Mouse (Mus musculus) gastrocnemius, adult 8-10 months (tissue): ENCODE measurements around the gene Trmt10b. TPM values are rescaled to one million over a fixed set of nuclear protein-coding genes. Genes with fewer than 3 reads are reported as not detected.

Experiments
- DNase-seq, 2 experiments: peaks; one replicate each; pipeline ENCODE4 v3.0.0; 2022; ENCODE audit warnings: low spot score in 2 of 2
- total RNA-seq, 4 experiments: library from RNA; stranded (reverse); gene quantifications; 2 replicates each; pipeline ENCODE4 v1.2.4; 2022

Gene Trmt10b
- total RNA-seq: 1 to 10 TPM; 4.5 to 7.3 (median 4.6) TPM

DNA sequence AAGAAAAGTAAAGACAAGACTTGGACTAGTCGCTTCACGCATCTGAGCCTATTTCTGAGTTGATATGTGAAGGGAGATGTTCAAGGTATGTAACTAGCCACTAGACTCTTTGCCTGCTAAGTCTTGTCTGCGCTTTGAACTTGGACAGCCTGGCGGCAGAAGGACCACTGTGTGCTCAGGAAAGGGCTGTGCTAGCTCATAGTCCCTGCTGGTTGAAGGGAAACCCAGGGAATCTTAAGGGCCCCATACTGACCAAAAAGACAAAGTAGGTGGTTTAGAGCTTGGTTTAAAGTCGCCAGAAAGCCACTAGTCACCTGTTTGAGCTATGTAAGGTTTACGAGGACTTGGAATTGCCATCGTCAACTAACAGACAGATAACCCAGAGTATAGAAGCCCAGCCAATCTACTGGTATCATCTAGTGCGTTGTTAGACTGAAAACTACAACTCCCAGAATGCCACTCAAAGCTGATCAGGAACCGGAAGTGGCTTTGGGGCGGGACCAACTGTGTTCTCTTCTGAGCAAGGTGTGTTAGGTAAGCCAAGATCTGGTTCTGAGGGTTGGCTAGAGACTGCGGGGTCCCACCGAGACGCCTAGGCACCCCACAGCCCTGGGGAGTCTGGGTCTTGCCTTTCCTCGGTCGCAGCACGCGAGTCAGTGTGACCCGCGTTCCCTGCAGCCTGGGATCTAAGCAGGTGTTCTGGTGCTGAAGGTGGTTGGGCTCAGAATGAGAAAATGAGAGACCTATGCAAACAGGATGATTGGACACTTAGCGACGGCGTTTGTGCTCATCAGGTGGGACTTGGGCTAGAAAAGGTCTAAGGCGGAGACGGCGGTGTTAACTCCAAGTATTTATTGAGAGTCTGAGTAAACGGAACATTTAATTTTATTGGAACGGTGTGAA is at the start of gene Trmt10b:
Gene Trmt10b (plus strand): TSS at position 466 of the 903 bp plus-strand sequence.
- peak; percentile 45 to 57 for DNase-seq

DNA sequence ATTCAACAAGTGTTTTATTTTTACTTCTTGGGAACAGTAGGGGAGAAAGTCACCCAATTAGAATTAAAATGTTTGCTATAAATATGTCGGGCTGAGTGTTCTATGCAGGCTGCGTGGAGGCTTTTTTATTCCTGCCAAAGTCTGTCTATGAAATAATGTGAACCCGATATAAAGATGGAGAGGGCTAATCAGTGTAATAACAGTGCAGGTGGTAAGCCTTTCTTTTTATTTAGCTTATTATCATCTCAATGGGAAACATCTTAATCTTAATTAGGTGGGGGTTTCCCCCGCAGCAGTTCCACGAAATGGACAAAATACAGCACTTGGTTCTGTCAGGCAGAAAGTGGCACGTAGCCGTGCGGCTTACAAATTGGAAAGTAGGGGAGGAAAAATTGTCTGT is 45.7 kb upstream of the Trmt10b start:
- DNase-seq: no peak

DNA sequence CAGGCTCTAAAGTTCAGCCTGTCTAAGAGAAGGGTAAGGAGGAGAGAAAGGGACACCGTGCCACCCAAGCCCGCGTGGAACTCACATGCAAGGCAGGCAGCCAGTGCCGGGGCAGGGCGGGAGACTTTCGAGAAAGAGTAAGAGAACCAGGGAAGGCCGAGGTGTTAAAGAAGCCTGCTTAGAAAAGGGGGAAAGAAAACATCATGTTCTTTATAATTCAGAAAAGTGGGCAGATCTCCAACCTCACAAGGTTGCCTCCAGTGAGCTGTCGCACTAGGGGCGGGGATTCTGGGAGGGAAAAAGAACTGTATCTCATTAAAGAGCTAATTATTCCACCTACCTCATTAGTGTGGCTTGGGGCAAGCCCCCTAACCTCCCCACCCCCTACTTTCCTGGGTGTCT is 44.1 kb upstream of the Trmt10b start:
- DNase-seq: no peak

DNA sequence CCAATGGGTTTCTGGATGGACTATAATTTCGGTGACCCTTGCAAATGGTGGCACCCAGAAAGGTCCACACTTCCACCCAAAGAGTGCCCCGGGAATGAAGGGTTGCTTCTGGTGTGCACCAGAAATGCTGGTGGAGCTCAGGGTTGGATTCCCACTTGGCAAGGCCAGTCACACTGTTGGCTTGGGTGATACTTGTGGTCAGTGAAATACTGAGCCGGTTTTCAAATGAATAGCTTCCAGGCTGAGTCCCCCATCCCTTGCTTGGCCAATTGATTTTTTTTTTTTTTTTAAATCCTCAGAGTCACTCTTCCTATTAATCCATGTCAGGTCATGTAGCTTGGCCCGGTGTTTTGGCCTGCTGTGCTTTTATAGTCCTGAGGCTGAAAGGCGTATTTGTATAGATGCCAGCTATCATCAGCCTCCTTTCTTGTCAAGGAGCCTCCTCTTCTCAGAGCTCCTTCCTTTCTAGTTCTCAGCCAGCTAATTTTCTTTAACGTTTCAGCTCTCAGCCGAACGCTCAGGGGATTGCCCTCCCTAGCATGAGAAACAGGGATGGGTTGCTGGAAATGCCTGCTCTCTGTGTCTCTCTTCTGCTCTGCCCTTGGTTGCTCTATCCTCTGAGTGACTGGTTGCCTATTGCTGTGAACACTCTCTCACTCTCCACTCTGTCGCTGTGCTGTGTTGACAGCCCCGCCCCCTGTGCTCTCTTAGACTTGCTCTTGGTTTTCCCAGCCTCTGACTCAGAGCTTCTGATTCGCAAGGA is 42.9 kb upstream of the Trmt10b start:
- DNase-seq: no peak

DNA sequence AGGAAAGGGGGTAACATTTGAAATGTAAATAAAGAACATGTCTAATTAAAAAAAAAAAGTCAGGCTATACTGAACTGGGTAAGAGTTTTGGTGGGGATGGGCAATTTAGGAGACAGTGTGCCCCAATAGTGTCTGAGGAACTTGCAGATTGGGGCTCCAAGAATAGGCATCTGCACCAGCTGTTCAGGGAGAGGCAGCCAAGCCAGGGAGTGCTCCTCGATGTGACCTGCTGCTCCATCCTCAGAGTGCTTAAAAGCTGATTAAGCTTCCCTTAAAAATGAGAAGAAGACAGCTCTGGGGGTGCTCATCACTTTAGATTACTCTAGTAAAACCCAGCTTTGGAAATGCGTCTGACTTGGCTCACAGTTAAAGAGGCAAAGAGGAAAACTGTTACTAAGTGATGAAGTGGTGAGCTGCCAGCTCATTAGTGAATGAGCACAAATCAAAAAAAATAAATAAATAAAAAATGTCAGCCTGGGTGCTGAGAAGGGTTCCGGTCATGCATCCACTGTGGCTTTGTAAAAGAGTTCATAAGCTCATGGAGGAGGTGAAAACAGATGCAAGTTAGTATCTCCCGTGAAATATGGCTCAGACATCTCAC is 37.6 kb upstream of the Trmt10b start:
- DNase-seq: no peak

DNA sequence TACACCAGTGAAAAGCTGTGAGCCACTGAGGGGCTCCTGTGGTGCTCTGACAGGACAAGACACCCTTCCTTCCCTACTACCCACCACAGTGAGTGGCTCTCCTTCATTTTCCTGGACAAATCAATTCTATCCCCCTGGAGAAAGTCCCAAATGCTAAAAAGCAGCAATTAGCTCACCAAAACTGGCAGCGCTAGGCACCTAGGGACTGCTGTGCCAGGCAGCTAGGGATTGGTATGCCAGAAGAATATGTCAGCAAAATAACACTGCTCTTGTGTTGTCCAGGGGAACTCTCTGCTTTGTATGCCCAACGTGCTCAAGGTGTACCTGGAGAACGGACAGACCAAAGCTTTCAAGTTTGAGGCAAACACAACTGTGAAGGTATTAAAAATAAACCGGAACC is 35.4 kb upstream of the Trmt10b start:
- no peak for DNase-seq

DNA sequence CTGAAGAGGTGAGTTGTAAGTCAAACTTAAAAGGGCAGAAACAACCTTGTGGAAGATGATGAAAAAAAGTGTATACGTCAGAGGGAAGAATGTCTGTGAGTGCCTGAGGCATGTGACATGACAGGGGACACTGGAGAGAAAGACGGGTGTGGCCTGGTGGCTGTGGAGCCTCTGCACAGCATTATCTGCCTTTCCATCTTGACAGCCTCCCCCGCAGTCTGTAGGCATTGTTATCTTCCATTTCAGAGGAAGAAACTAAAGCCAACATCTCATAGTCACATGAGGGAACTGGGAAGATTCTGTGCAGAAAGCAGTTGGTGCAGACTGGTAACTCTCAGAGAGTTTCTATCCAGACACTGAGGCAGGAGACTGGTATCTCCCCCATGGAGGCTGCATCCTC is 29.0 kb upstream of the Trmt10b start:
- DNase-seq: no peak

DNA sequence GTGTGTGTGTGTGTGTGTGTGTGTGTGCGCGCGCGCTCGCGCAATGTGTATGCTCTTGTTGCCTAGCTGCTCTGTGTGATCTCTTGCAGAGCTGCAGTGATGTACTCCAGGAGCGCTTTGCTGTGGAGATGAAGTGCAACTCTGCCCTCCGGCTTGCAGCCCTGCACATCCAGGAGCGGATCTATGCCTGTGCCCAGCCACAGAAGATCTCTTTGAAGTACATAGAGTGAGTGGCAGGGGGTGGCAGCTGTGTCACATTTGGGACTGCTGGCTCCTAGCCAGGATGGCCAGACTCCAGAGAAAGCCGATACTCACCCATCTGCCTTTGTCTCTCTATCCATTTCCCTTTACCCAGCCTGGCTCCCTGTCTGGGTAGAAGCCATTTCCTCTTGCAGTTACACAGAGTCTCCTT is 25.9 kb upstream of the Trmt10b start:
- DNase-seq: no peak

DNA sequence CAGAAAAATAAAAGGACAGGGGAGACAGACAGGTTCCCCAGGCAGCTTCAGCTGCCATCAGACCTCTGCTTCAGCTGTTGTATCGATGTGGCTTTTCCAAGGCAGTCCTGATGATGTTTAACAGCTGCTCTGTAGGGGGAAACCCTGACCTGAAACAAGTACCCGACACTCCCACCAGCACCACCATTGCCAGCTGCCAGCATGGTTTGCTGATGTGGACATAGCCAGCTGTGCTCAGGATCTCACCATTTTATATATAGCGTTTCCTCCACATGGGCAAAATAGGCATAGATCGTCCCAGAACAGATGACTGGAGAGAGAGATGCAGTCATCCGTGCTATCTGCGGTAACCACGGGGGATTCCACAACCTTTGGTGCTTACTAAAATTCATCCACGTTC is 21.2 kb upstream of the Trmt10b start:
- no peak for DNase-seq

DNA sequence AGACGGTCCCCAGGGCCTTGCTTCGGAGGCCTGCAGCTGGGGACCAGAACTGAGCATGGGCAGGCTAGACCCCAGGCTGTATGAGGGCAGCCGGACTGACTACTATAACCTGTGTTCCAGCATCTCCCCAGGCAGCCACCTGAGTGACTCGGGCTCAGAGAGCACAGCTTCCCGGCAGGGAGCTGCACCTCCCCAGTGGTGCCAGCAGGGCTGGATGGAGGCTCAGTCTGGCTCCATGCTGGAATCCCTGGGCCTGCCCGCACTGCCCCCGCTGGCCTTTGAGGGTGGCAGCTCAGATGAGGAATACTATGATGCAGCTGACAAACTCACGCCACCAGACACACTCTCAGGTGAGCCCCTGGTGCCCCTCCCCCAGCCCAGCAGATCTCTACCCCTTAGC is 17.6 kb upstream of the Trmt10b start:
- DNase-seq: no peak

DNA sequence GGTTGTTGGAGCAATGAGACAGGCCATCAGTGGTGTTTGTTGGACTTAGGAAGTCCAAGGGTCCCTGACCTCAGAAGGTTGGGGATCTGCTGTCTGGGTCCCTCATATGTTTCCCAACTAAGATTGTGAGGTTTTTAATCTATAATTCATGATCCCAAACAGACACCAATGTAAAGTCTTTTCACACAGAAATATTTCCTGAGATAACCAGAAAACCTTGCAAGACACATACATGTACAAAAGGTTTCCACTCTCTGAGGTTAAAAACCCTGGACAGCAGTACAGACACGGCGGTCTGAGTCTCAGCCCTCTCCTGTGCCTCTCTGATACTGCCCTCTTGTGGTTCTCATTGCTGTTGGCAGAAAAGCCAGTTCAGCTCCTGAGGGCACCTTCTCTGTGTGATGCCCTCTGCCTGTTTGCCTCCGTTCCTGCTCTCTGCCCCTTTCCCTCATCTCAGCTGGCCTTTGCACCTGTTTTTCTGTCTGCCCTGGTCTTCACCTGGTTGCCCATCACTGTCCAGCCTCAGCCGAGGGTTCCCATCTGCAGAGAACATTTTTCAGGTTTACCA is 16.9 kb upstream of the Trmt10b start:
- DNase-seq: peak in 1 of 2 experiments; percentile 22

DNA sequence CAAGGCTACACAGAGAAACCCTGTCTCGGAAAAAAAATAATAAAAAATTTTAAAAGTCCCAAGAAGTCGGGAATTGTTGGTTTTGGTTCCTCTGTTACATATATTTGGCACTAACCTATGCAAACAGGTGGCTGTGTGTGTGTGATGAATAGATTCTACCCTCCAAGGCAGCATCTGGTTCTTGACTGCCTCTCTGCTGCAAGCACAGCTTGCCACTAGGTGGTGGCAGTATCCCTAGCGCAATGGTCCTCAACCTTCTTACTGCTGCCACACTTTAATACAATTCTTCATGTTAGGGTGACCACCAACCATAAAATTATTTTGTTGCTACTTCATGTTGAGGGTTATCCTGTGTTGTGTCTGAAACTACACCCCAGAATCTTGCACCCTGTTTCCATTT is 10.6 kb upstream of the Trmt10b start:
- DNase-seq: no peak

DNA sequence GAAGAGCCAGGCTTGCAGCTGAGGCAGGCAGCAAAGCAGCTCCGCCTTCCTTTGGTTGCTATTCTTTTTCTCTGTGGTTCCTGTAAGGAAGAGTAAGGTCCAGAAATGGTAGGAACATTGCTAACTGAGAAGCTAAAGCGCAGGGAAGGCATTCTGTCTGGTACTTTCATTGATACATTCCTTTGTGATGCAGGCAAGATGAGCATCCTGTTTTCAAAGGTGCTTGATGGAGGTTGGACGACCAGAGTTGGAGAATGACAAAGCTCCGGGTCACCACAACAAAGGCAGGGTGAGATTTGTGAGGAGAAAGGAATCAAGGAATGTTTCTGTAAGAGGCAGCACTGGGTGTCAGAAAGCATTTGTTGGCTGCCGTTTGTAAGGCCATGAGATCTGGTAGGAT is 9.0 kb upstream of the Trmt10b start:
- DNase-seq: no peak

DNA sequence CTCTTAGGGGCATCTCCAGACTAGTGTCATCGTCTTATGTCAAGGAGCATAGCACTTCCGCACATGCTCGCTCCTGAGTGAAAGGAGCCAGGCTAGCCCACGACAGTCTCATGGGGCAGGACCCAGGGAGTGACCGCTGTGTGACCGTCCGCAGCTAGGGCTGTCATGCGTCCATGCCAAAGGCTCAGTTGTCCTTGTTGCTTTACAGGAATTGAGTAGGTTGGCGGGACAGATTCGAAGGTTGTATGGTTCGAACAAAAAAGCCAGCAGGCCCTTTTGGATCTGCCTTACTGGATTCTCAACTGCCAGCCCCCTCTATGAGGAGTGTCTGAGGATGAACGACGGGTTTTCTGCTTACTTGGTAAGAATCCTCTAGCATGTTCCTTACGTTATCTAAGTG is 8.6 kb downstream of the Trmt10b start:
- DNase-seq: no peak

DNA sequence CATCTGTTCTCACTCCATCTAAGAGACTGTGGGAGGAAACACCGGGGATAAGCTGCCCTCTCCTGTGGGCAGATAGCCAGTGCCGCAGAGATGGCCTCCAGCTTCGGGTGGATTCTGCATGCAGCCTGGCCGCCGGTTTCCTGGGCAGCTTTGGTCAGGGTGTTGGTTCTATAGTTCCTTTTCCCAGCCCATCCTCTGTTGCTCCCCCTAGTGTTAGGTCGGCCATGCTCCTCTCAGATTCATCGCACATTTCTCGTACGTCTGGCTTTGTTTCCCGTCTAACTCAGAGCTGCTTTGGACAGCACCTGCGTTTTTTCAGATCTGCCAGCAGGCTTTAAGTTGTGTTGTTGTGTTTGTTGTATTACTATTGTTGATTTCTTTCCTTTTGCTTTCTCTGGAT is 11.1 kb downstream of the Trmt10b start:
- DNase-seq: no peak

DNA sequence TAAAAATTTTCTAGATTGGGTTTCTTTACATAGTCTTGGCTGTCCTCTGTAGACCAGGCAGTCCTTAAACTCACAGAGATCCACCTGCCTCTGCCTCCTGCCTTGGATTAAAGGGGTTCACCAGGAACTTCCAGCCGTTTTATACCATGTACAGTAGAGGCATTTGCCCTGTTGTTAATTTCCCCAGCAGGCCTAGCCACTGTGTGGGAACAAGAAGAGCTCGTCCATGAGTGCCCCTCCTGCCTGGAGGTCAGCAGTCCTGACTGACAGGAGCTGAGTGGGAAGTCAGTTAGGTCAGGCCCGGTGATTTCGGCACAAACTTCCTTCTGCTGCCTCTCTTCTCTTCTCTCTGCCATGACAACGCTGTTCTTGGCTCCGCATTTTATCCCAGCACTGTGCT is 11.7 kb downstream of the Trmt10b start:
- DNase-seq: no peak

DNA sequence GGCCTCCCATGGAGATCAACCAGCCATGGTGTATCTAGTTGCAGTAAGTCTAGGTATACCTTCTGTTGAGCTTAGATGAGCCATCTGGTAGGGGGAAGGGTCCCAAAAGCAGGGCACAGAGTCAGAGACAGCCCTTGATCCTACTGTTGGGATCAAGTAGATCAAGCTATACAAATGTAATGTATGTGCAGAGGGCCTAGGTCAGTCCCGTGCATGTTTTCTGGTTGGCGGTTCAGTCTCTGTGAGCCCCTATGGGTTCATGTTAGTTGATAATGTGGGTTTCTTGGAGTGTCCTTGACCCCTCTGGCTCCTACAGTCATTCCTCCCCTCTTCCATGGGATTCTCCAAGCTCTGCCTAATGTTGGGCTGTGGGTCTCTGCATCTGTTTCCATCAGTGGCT is 14.1 kb downstream of the Trmt10b start:
- no peak for DNase-seq

DNA sequence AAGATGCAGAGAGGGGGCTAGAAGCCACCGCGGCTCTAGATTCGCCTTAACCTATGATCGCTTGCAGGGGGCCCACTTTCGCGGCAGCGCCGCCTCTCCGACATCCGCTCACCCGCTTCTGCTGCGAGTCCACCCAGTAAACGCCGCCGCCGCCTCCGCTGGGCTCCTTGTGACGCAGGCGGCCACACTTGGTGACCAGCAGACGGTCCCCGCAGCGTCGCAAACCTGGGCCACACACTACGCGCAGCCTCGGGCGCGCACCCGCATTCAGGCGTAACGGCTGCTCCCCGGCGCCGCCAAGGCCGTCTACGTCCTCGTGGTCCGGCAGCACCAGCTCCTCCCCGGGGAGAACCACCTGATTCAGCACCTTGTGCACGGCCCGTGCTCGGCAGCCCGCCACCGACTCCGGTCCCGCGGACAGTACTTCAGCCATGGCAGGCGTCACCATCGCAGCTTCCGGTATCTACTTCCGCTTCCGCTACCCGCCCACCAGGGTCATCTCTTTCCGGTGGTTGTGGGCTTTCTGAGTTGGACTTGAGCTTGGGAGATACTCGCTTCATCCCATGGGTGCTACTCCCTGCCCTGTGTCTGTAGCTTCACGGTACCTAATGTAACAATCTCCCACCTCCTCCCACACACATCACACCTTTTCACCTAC is 23.4 kb downstream of the Trmt10b start:
- DNase-seq: peak; percentile 75 to 85

DNA sequence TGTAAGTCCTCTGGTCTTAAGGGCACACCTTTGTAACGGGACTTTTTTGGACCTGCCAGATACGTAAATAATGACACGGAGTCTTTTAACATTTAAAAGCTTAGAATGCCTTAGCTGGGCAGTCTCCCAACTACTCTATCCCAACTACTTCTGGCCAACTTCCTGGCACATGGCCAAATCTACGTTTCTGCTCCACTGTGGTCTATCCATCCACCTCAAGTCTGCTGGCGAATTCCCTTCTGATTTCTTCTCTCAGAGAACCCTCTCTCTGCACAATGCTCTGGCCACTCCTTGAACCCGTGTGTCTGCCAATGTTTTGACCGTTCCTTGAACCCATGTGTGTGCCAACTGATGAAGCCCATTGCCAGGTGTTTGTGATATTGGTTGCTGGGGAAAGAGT is 34.2 kb downstream of the Trmt10b start:
- DNase-seq: no peak

DNA sequence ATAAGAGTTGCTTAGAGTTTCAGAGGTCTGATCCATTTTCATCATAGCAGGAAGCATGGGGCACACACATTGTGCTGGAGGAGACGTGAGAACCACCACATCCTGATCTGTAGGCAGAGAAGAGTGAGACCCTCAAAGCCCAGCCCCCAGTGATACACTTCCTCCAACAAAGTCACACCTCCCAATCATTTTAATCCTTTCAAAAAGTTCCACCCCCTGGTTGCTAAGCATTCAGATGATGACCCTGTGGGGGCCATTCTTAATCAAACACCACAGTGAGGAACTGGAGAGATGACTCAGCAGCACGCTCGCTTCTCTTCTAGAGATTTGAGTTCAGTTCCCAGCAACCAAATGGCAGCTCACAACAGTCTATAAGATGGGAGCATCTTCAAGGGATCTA is 35.5 kb downstream of the Trmt10b start:
- no peak for DNase-seq

DNA sequence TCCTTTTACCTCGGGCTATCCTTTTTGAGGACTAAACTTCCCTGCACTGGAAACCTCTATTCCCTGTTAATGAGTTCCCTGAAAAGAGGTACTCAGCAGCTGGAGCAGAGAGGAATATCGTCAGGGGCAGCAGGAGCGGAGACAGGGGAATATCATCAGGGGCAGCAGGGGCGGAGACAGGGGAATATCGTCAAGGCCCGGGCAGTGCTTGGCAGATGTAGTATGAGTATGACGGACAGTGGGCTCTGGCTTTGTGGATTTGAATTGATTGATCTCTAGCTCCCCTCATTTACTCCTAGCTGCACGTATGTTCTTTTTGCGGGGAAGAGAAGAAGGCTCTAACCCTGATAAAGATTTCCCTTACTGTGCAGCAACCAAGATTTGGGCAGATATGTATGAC is 44.3 kb downstream of the Trmt10b start:
- no peak for DNase-seq
